Mouse (Mus musculus): ENCODE measurements around the gene Zfp13. TPM values are rescaled to one million over a fixed set of nuclear protein-coding genes. Genes with fewer than 3 reads are reported as not detected.
"Not testable (repeated sequence)": the region's sequence is repeated elsewhere in the genome, so short reads cannot be mapped to it uniquely, and the experiment has no call there.

Gene Zfp13
- polyA plus RNA-seq, 1 experiment from 2014 or later, result 22.1 TPM

- DNase-seq (ENCODE audit: extremely low spot score, low spot score), result peak; percentile 27
- H3K4me3 ChIP-seq, result no peak overlapping the region
- no peak overlapping the region for H3K27ac ChIP-seq
- WGBS, result 55% methylated on average over 2 of the region's 2 CpGs
- no peaks in the 10 kb centered on the region for H3K27me3 ChIP-seq (ENCODE audit: poor library complexity, severe bottlenecking)
- H3K9me3 ChIP-seq, result no peaks in the 10 kb centered on the region
- no peaks in the 10 kb centered on the region for H3K36me3 ChIP-seq (replicated peaks)
- peaks cover 42% of the 10 kb centered on the region for H3K4me1 ChIP-seq
Measured at GRCm38 (mm10) chr17:23603542-23603941, 4.3 kb upstream of the Zfp13 start.

- Histone ChIP-seq H3K36me3 (replicated peaks) (no peaks in the 10 kb centered on the region), H3K9me3 (no peaks in the 10 kb centered on the region)
- WGBS, result 19% methylated on average over 8 of the region's 8 CpGs
Measured at GRCm38 (mm10) chr17:23603077-23603476, 3.8 kb upstream of the Zfp13 start.

GRCm38 (mm10) chr17:23601836-23602585, 2.7 kb upstream of the Zfp13 start:
- Histone ChIP-seq H3K36me3 (replicated peaks) (no peaks in the 10 kb centered on the region), H3K9me3 (no peaks in the 10 kb centered on the region), H3K27me3 (ENCODE audit: poor library complexity, severe bottlenecking) (no peaks in the 10 kb centered on the region), H3K27ac (no peak overlapping the region), H3K4me3 (no peak overlapping the region), H3K4me1 (peaks cover 47% of the 10 kb centered on the region)
- no peak for DNase-seq (ENCODE audit: extremely low spot score, low spot score)
- WGBS, result 41% methylated on average over 10 of the region's 10 CpGs

More at GRCm38 (mm10) chr17:23603077-23603476, 3.8 kb upstream of the Zfp13 start:
- no peak overlapping the region for H3K4me3 ChIP-seq
- DNase-seq (ENCODE audit: extremely low spot score, low spot score), result no peak
- H3K4me1 ChIP-seq, result peaks cover 47% of the 10 kb centered on the region
- H3K27ac ChIP-seq, result no peak overlapping the region
- H3K27me3 ChIP-seq (ENCODE audit: poor library complexity, severe bottlenecking), result no peaks in the 10 kb centered on the region

- H3K4me3 ChIP-seq, result peak within 1 kb of the TSS; percentile 55
- H3K36me3 ChIP-seq (replicated peaks), result no peaks in the 10 kb centered on the region
- no peak for DNase-seq (ENCODE audit: extremely low spot score, low spot score)
- WGBS, result 19% methylated on average over 15 of the region's 15 CpGs
- H3K4me1 ChIP-seq, result peaks cover 47% of the 10 kb centered on the region
- no peaks in the 10 kb centered on the region for H3K9me3 ChIP-seq
- H3K27ac ChIP-seq, result peak within 1 kb of the TSS; percentile 84
- H3K27me3 ChIP-seq (ENCODE audit: poor library complexity, severe bottlenecking), result no peaks in the 10 kb centered on the region
Measured at GRCm38 (mm10) chr17:23600641-23601622, 1.6 kb upstream of the Zfp13 start, which contains the start of gene Zscan10. TSS of gene Zscan10 (plus strand) at chr17:23600856.

- H3K4me1 ChIP-seq, result peaks cover 47% of the 10 kb centered on the region
- no peaks in the 10 kb centered on the region for H3K27me3 ChIP-seq (ENCODE audit: poor library complexity, severe bottlenecking)
- no peak for DNase-seq (ENCODE audit: extremely low spot score, low spot score)
- H3K27ac ChIP-seq, result peak overlapping the region; percentile 84
- WGBS, result 40% methylated on average over 7 of the region's 7 CpGs
- no peaks in the 10 kb centered on the region for H3K36me3 ChIP-seq (replicated peaks)
- H3K4me3 ChIP-seq, result peak overlapping the region; percentile 55
- no peaks in the 10 kb centered on the region for H3K9me3 ChIP-seq
Measured at GRCm38 (mm10) chr17:23599605-23600063, 347 bp upstream of the Zfp13 start.

GRCm38 (mm10) chr17:23595139-23595538, 4.1 kb downstream of the Zfp13 start:
- peaks cover 34% of the 10 kb centered on the region for H3K4me1 ChIP-seq
- WGBS, result 72% methylated on average over 4 of the region's 4 CpGs
- not testable (repeated sequence) for H3K4me3 ChIP-seq; DNase-seq (ENCODE audit: extremely low spot score, low spot score); H3K9me3 ChIP-seq; H3K27ac ChIP-seq; H3K27me3 ChIP-seq (ENCODE audit: poor library complexity, severe bottlenecking); H3K36me3 ChIP-seq (replicated peaks)

- no peaks in the 10 kb centered on the region for H3K9me3 ChIP-seq
- no peak for DNase-seq (ENCODE audit: extremely low spot score, low spot score)
- H3K4me3 ChIP-seq, result peak overlapping the region; percentile 61
- H3K27ac ChIP-seq, result peak overlapping the region; percentile 88
- H3K4me1 ChIP-seq, result peaks cover 14% of the 10 kb centered on the region
- WGBS, result 20% methylated on average over 13 of the region's 13 CpGs
- H3K36me3 ChIP-seq (replicated peaks), result no peaks in the 10 kb centered on the region
- H3K27me3 ChIP-seq (ENCODE audit: poor library complexity, severe bottlenecking), result no peaks in the 10 kb centered on the region
Measured at GRCm38 (mm10) chr17:23592926-23593300, 6.4 kb downstream of the Zfp13 start.

GRCm38 (mm10) chr17:23592208-23592925, 6.9 kb downstream of the Zfp13 start:
- Histone ChIP-seq H3K4me3 (peak overlapping the region; percentile 61), H3K27me3 (ENCODE audit: poor library complexity, severe bottlenecking) (no peaks in the 10 kb centered on the region), H3K27ac (peak overlapping the region; percentile 88), H3K36me3 (replicated peaks) (no peaks in the 10 kb centered on the region), H3K9me3 (no peaks in the 10 kb centered on the region), H3K4me1 (peaks cover 14% of the 10 kb centered on the region)
- WGBS, result 7% methylated on average over 34 of the region's 34 CpGs
- DNase-seq (ENCODE audit: extremely low spot score, low spot score), result peak; percentile 99

- peaks cover 34% of the 10 kb centered on the region for H3K4me1 ChIP-seq
- WGBS, result 70% methylated on average over 2 of the region's 2 CpGs
- no peaks in the 10 kb centered on the region for H3K27me3 ChIP-seq (ENCODE audit: poor library complexity, severe bottlenecking)
- peaks cover 20% of the 10 kb centered on the region for H3K36me3 ChIP-seq (replicated peaks)
- H3K9me3 ChIP-seq, result no peaks in the 10 kb centered on the region
- no peak overlapping the region for H3K27ac ChIP-seq
- no peak overlapping the region for H3K4me3 ChIP-seq
- no peak for DNase-seq (ENCODE audit: extremely low spot score, low spot score)
Measured at GRCm38 (mm10) chr17:23587253-23587652, 12.0 kb downstream of the Zfp13 start.

GRCm38 (mm10) chr17:23585721-23586491, 13.4 kb downstream of the Zfp13 start:
- H3K27ac ChIP-seq, result peak overlapping the region; percentile 86
- H3K4me1 ChIP-seq, result peaks cover 31% of the 10 kb centered on the region
- under 1% methylated on average over 22 of the region's 22 CpGs for WGBS
- H3K9me3 ChIP-seq, result no peaks in the 10 kb centered on the region
- peak overlapping the region; percentile 82 for H3K4me3 ChIP-seq
- peak; percentile 69 for DNase-seq (ENCODE audit: extremely low spot score, low spot score)
- no peaks in the 10 kb centered on the region for H3K27me3 ChIP-seq (ENCODE audit: poor library complexity, severe bottlenecking)
- peaks cover 32% of the 10 kb centered on the region for H3K36me3 ChIP-seq (replicated peaks)

- no peak for DNase-seq (ENCODE audit: extremely low spot score, low spot score)
Measured at GRCm38 (mm10) chr17:23584786-23585185, 14.5 kb downstream of the Zfp13 start.

More at GRCm38 (mm10) chr17:23584786-23585185, 14.5 kb downstream of the Zfp13 start:
- Histone ChIP-seq H3K27me3 (ENCODE audit: poor library complexity, severe bottlenecking) (no peaks in the 10 kb centered on the region), H3K4me3 (peak overlapping the region; percentile 82), H3K4me1 (peaks cover 31% of the 10 kb centered on the region), H3K36me3 (replicated peaks) (peaks cover 43% of the 10 kb centered on the region), H3K9me3 (no peaks in the 10 kb centered on the region), H3K27ac (no peak overlapping the region)
- WGBS, result 87% methylated on average over 8 of the region's 8 CpGs
